Mouse (Mus musculus): ENCODE results near the gene Ap5b1. TPM values are rescaled to one million over a fixed set of nuclear protein-coding genes. Genes with fewer than 3 reads are reported as not detected.
A peak's percentile ranks its signal among the peaks of the same experiment; 100 is the strongest.

Gene Ap5b1
- polyA plus RNA-seq, 1 experiment = 37.1 TPM

DNA sequence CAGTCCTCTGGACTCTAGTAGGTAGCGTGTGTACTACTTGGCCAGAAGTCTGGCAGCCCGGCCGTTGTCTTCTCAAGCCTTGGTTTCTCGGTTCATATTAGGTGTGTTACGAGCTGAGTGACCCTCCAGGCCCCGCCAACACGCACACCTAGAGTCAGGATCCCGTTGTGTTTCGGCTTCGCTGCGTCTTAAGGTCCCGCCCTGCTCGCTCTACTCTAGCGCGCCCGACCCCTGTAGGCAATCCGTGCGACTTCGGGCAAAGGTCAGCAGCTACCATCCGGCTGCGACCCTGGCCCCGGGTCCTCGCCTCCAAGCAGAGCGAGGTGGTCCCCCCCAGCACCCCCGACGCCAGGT lies 668 bp upstream of the Ap5b1 start:
- Histone ChIP-seq H3K27ac (ENCODE audit: insufficient read depth, low read depth, low read length) (peak overlapping the region; percentile 98), H3K27me3 (ENCODE audit: control insufficient read depth, insufficient read depth, low read length) (no peaks in the 10 kb centered on the region), H3K4me3 (ENCODE audit: low read depth, low read length) (peak overlapping the region; percentile 80), H3K36me3 (ENCODE audit: control insufficient read depth, insufficient read depth, low read length) (peaks cover 25% of the 10 kb centered on the region), H3K4me1 (ENCODE audit: control insufficient read depth, insufficient read depth, insufficient read length, low read length) (peaks cover 38% of the 10 kb centered on the region)
- no peak for TF ChIP-seq CTCF (IDR thresholded peaks at IDR 0.05; ENCODE audit: extremely low read depth, insufficient read length, insufficient replicate concordance, low read depth, low read length)
- TF ChIP-seq POLR2A (IDR thresholded peaks at IDR 0.05; ENCODE audit: low read depth, low read length) = no peak
- under 1% methylated on average over 26 of the region's 26 CpGs for WGBS

DNA sequence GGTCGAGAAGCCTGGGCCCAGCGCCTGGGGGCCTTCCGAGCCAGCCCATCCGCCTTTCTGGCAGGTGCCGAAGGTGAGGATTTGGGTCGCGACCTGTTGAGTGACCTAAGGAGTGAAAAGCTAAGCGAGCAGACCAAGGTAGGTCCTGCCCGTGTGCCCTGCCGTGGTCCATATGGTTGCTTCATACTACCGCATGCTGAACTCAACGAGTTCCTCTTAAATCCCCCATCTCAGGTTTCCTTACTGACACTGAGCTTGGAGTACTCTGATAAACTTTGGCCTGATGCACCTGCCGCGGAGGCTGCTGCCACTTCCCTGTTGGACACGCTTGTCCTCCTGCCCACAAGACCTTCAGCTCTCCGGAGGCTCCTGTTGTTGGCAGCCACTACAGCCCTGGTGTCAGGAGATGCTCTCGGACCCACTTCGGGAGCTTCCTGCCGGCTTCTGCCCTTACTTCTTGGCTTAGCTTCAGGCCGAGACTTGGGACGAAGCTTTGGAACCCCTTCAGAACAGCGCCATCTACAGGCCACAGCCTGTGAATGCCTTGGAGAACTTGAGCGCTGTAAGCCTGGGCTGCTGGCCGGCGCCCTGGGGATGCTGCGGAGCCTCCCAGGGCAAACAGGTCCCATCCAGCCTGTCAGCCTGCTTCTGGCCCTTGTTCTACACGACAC lies 780 bp downstream of the Ap5b1 start:
- peak overlapping the region; percentile 80 for H3K4me3 ChIP-seq (ENCODE audit: low read depth, low read length)
- H3K36me3 ChIP-seq (ENCODE audit: control insufficient read depth, insufficient read depth, low read length) = peaks cover 25% of the 10 kb centered on the region
- peak overlapping the region; percentile 98 for H3K27ac ChIP-seq (ENCODE audit: insufficient read depth, low read depth, low read length)
- 2% methylated on average over 27 of the region's 27 CpGs for WGBS
- H3K27me3 ChIP-seq (ENCODE audit: control insufficient read depth, insufficient read depth, low read length) = no peaks in the 10 kb centered on the region
- no peak for TF ChIP-seq POLR2A (IDR thresholded peaks at IDR 0.05; ENCODE audit: low read depth, low read length)
- peak; percentile 92 for TF ChIP-seq CTCF (IDR thresholded peaks at IDR 0.05; ENCODE audit: extremely low read depth, insufficient read length, insufficient replicate concordance, low read depth, low read length)
- H3K4me1 ChIP-seq (ENCODE audit: control insufficient read depth, insufficient read depth, insufficient read length, low read length) = peaks cover 34% of the 10 kb centered on the region

DNA sequence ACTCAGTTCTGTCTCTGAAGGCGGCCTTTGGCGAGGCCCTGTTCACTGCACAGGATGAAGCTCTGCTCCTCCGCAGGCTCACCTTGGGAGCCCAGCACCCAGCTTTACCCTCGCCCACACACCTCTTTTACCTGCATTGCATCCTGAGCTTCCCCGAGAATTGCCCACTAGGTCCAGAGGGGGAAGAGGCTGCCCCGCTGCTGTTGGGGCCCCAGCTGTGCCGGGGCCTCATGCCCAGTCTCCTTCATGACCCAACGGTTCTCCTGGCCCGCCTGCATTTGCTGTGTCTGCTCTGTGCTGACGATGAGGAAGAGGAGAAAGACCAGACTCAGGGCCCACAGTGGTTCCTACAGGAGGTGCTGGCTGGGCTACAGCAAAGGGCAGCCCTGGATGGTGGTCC lies 1.7 kb downstream of the Ap5b1 start:
- WGBS = 89% methylated on average over 10 of the region's 10 CpGs
- TF ChIP-seq CTCF (IDR thresholded peaks at IDR 0.05; ENCODE audit: extremely low read depth, insufficient read length, insufficient replicate concordance, low read depth, low read length) (no peak), POLR2A (IDR thresholded peaks at IDR 0.05; ENCODE audit: low read depth, low read length) (no peak)
- Histone ChIP-seq H3K36me3 (ENCODE audit: control insufficient read depth, insufficient read depth, low read length) (peaks cover 25% of the 10 kb centered on the region), H3K27ac (ENCODE audit: insufficient read depth, low read depth, low read length) (no peak overlapping the region), H3K4me1 (ENCODE audit: control insufficient read depth, insufficient read depth, insufficient read length, low read length) (peaks cover 32% of the 10 kb centered on the region), H3K27me3 (ENCODE audit: control insufficient read depth, insufficient read depth, low read length) (no peaks in the 10 kb centered on the region), H3K4me3 (ENCODE audit: low read depth, low read length) (peak overlapping the region; percentile 80)

DNA sequence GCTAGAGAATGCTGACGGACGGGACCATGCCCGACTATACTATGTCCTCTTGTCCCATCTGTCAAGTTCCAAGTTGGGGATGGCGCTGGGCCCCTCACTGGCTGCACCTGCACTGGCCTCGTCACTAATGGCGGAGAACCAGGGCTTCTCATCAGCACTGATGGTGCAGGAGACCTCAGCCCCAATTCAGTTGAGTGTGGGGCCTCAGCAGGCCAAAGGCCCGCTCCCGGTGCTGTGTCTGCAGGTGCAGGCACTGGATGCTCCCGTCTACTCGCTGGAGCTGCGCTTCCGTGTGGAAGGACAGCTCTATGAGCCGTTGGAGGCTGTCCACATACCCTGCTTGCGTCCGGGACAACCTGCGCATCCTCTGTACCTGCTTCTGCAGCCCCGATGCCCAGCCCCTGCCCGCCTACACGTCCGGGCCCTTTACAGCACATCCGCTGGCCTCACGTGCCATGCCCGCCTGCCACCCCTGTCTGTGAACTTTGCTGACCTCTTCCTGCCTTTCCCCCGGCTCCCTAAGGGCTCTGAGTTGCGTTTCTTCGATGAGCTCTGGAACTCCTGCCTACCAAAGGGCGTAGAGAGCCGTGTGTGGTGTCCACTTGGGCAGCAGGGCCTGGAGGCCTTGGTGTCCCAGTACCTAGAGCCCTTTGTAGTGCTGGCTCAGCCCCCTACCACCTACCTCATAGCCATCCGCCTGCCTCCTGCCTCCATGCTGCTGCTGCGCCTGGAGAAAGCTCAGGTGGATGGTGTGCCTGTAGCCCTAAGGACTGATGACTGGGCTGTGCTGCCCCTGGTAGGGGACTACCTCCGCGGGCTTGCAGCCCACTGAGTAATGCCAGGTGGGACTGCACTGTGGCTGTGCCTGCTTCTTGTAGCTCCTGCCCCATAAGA lies 2.8 kb downstream of the Ap5b1 start:
- WGBS = 94% methylated on average over 32 of the region's 32 CpGs
- TF ChIP-seq CTCF (IDR thresholded peaks at IDR 0.05; ENCODE audit: extremely low read depth, insufficient read length, insufficient replicate concordance, low read depth, low read length) = no peak
- no peak for TF ChIP-seq POLR2A (IDR thresholded peaks at IDR 0.05; ENCODE audit: low read depth, low read length)
- H3K4me3 ChIP-seq (ENCODE audit: low read depth, low read length) = no peak overlapping the region
- H3K4me1 ChIP-seq (ENCODE audit: control insufficient read depth, insufficient read depth, insufficient read length, low read length) = peaks cover 31% of the 10 kb centered on the region
- H3K27ac ChIP-seq (ENCODE audit: insufficient read depth, low read depth, low read length) = no peak overlapping the region
- H3K27me3 ChIP-seq (ENCODE audit: control insufficient read depth, insufficient read depth, low read length) = no peaks in the 10 kb centered on the region
- peaks cover 25% of the 10 kb centered on the region for H3K36me3 ChIP-seq (ENCODE audit: control insufficient read depth, insufficient read depth, low read length)

DNA sequence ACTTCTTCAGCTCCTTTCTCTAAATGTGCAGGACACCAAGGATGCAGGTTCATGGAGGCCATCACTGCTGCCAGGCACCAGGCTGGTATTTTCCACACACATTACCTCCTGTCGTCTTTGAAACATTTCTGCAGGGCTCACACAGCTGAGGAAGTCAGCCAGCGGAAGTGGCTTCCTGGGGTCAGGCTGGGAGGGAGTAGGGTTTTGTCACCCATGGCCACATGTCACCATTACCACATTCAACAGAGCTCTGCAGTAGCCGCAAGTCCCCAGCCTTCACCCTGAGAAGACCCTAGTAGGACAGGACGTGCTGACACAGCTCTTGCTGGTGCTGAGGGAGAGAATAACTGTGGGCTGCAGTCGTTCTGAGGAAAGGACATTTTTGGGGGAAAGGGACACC lies 4.0 kb downstream of the Ap5b1 start:
- H3K27me3 ChIP-seq (ENCODE audit: control insufficient read depth, insufficient read depth, low read length) = no peaks in the 10 kb centered on the region
- H3K36me3 ChIP-seq (ENCODE audit: control insufficient read depth, insufficient read depth, low read length) = peaks cover 25% of the 10 kb centered on the region
- H3K4me1 ChIP-seq (ENCODE audit: control insufficient read depth, insufficient read depth, insufficient read length, low read length) = peaks cover 23% of the 10 kb centered on the region
- 83% methylated on average over 5 of the region's 5 CpGs for WGBS
- H3K27ac ChIP-seq (ENCODE audit: insufficient read depth, low read depth, low read length) = peak overlapping the region; percentile 57
- H3K4me3 ChIP-seq (ENCODE audit: low read depth, low read length) = no peak overlapping the region
- TF ChIP-seq CTCF (IDR thresholded peaks at IDR 0.05; ENCODE audit: extremely low read depth, insufficient read length, insufficient replicate concordance, low read depth, low read length) (no peak), POLR2A (IDR thresholded peaks at IDR 0.05; ENCODE audit: low read depth, low read length) (no peak; the same call in 1 of the 2 replicates)

DNA sequence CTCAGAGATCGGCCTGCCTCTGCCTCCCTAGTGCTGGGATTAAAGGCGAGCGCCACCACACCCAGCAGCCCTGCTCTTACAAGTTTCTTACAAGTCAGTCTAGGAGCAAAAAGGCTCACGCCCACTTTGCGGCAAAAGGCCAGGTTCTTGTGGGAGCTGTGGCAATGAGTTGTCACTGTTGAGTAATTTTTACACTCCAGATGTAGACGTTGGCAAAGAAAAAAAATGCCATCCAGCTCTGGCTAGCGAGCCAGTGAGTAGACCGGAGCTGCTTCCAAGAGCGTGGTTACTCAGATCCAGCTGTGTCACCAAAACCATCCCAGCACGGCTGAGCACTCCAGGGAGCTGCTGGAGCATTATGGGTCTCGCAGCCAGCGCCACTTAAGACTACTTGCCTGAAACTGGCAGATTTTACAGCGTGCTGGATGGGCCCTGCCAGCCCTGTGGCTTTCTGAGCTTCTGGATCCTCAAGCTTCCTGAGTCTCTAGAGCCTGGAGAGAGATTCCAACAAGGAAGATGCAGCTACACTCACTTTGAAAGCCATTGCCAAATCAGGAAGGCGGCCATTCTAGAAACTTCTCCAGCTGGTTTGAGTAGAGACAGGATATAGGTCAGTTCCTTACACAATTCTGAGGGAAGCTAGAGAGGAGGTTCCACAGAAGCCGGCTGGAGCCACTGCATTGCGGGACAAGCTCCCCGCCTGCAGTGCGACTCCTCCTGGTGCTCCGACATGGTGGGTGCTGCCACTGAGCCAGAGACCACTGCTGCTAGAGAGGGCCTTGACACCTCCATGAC lies 4.7 kb downstream of the Ap5b1 start:
- WGBS = 80% methylated on average over 19 of the region's 19 CpGs
- peak overlapping the region; percentile 57 for H3K27ac ChIP-seq (ENCODE audit: insufficient read depth, low read depth, low read length)

More for the DNA sequence above, 4.7 kb downstream of the Ap5b1 start:
- peaks cover 25% of the 10 kb centered on the region for H3K36me3 ChIP-seq (ENCODE audit: control insufficient read depth, insufficient read depth, low read length)
- H3K27me3 ChIP-seq (ENCODE audit: control insufficient read depth, insufficient read depth, low read length) = no peaks in the 10 kb centered on the region
- H3K4me3 ChIP-seq (ENCODE audit: low read depth, low read length) = no peak overlapping the region
- H3K4me1 ChIP-seq (ENCODE audit: control insufficient read depth, insufficient read depth, insufficient read length, low read length) = peaks cover 21% of the 10 kb centered on the region
- TF ChIP-seq POLR2A (IDR thresholded peaks at IDR 0.05; ENCODE audit: low read depth, low read length) (no peak), CTCF (IDR thresholded peaks at IDR 0.05; ENCODE audit: extremely low read depth, insufficient read length, insufficient replicate concordance, low read depth, low read length) (no peak)
